Comparison of ENCODE assay signal across 33 mouse cellular contexts in the genomic region with DNA sequence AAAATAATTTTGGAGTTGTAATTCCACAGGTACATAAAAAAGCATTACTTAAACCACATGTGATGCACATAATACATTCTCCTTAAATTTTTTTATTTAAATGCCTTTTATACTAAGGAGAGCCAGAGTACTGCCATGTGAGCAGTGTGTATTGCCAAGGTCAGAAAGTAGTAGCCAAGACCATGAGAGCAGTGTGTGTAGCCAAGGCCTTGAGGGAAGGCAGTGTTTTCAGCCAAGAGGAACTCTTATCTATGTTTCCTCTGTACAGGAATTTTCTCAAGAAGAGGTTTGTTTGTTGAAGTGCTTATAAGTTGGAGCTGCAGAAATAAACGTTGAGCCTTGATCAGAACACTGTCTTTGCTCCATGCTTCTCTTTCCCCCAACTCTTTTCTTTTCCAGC. TPM values are rescaled to one million over a fixed set of nuclear protein-coding genes. Genes with fewer than 3 reads are reported as not detected.
DNase-seq lines count a peak whose midpoint lies in the region; ATAC-seq lines count a peak whose summit lies in the region.
"Had no signal": no experiment of that assay in that cellular context is flagged by ENCODE, and none has a peak within 500 bp of the region (broad histone marks: within the 10 kb centered on the region; RNA-seq: fewer than 3 reads in every experiment).

No protein-coding gene starts in this region.

- no peaks in the 10 kb centered on the region for H3K9me3 ChIP-seq in heart, embryonic 12.5 days (replicated peaks)
- H3K9me3 ChIP-seq: embryonic facial prominence, embryonic 15.5 days; hindbrain, embryonic 12.5 days; limb, embryonic 13.5 days; midbrain, embryonic 10.5 days had no signal

- no peak for ATAC-seq in heart, embryonic 12.5 days (ENCODE audit: insufficient number of reproducible peaks, low FRiP score)
- ATAC-seq: CD4-positive, CD25-positive, alpha-beta regulatory T cell, adult 4 months; forebrain, embryonic 14.5 days had no signal

- H3K4me1 ChIP-seq in heart, embryonic 12.5 days (replicated peaks) = no peaks in the 10 kb centered on the region
- H3K4me1 ChIP-seq: embryonic facial prominence, embryonic 15.5 days; hindbrain, embryonic 12.5 days; limb, embryonic 13.5 days; midbrain, embryonic 10.5 days had no signal

- H3K27me3 ChIP-seq in heart, embryonic 12.5 days (replicated peaks) = no peaks in the 10 kb centered on the region
- H3K27me3 ChIP-seq: embryonic facial prominence, embryonic 15.5 days; hindbrain, embryonic 12.5 days; limb, embryonic 13.5 days had no signal

- peak; percentile 1 to 15 for DNase-seq in heart, adult 18-20 months
- DNase-seq in ovary, postnatal 36 days (ENCODE audit: low spot score) = peak; percentile 9
- DNase-seq in ovary, postnatal 14 days (ENCODE audit: low spot score) = no peak
- DNase-seq in adrenal gland, postnatal 36 days = peak; percentile 13 to 27
- peak; percentile 69 for DNase-seq in testis, postnatal 14 days (ENCODE audit: low spot score)
- DNase-seq in retina, postnatal 1 day = no peak
- DNase-seq in cerebellum, adult 9-10 months = no peak
- DNase-seq: cerebellum, adult 8-10 months; kidney, adult 11 months; layer of hippocampus, adult 9-11 months; thymus, adult 18-20 months; thymus, postnatal 36 days had no signal

- H3K27ac ChIP-seq in heart, embryonic 12.5 days (ENCODE audit: poor library complexity, severe bottlenecking) = no peak overlapping the region
- H3K27ac ChIP-seq: embryonic facial prominence, embryonic 15.5 days; hindbrain, embryonic 12.5 days; limb, embryonic 13.5 days; liver, embryonic 14.5 days; macrophage; midbrain, embryonic 10.5 days had no signal

- no peak overlapping the region for H3K4me3 ChIP-seq in heart, embryonic 12.5 days
- H3K4me3 ChIP-seq: embryonic facial prominence, embryonic 15.5 days; hindbrain, embryonic 12.5 days; limb, embryonic 13.5 days; midbrain, embryonic 10.5 days had no signal

- whole genome bisulfite sequencing in heart, embryonic 12.5 days = 27% methylated on average over 1 of the region's 1 CpGs

- H3K4me2 ChIP-seq in heart, embryonic 12.5 days = no peak overlapping the region
- H3K4me2 ChIP-seq: embryonic facial prominence, embryonic 15.5 days; hindbrain, embryonic 12.5 days; limb, embryonic 13.5 days had no signal

- H3K9ac ChIP-seq in heart, embryonic 12.5 days = no peak overlapping the region
- H3K9ac ChIP-seq: embryonic facial prominence, embryonic 15.5 days; hindbrain, embryonic 12.5 days; limb, embryonic 13.5 days; liver, embryonic 14.5 days had no signal

- no peaks in the 10 kb centered on the region for H3K36me3 ChIP-seq in heart, embryonic 12.5 days
- H3K36me3 ChIP-seq: embryonic facial prominence, embryonic 15.5 days; hindbrain, embryonic 12.5 days; limb, embryonic 13.5 days; midbrain, embryonic 10.5 days had no signal

RNA-seq across cellular contexts. Expression of gene Vmn2r8, which starts 5.0 kb away (rescaled TPM):
- not detected for total RNA-seq in heart, adult 18-20 months (2021)
- not detected in 2 replicates for polyA plus RNA-seq in heart, embryonic 12.5 days (2016; fragmentation: Nextera tagmentation; extraction: Ambion mirVana)
- not detected for total RNA-seq in adrenal gland, postnatal 36 days (2021)
- total RNA-seq: gastrocnemius, adult 8-10 months; granulocyte monocyte progenitor cell, adult 5-6 weeks; heart, postnatal 25 days; left cerebral cortex, adult 18-20 months; left cerebral cortex, postnatal 25 days; midbrain, postnatal 0 days had no signal
- polyA plus RNA-seq: CD4-positive, CD25-positive, alpha-beta regulatory T cell, adult 4 months; embryonic facial prominence, embryonic 15.5 days; forebrain, embryonic 14.5 days; frontal cortex, adult 2 months; heart, embryonic 14.5 days; hindbrain, embryonic 12.5 days; kidney, embryonic 16.5 days; large intestine, adult 2 months; limb, embryonic 13.5 days; liver, embryonic 14.5 days; macrophage; midbrain, embryonic 10.5 days; midbrain, postnatal 0 days; neural tube, embryonic 14.5 days; spleen, adult 2 months had no signal

RNA-seq across cellular contexts. Expression of gene Tmed11, which starts 8.5 kb away (rescaled TPM):
- not detected for total RNA-seq in heart, adult 18-20 months (2021)
- polyA plus RNA-seq in heart, embryonic 12.5 days (2016; fragmentation: Nextera tagmentation; extraction: Ambion mirVana) = not detected in 2 replicates
- not detected for total RNA-seq in adrenal gland, postnatal 36 days (2021)
- total RNA-seq: gastrocnemius, adult 8-10 months; granulocyte monocyte progenitor cell, adult 5-6 weeks; heart, postnatal 25 days; left cerebral cortex, adult 18-20 months; left cerebral cortex, postnatal 25 days; midbrain, postnatal 0 days had no signal
- polyA plus RNA-seq: CD4-positive, CD25-positive, alpha-beta regulatory T cell, adult 4 months; embryonic facial prominence, embryonic 15.5 days; forebrain, embryonic 14.5 days; frontal cortex, adult 2 months; heart, embryonic 14.5 days; hindbrain, embryonic 12.5 days; kidney, embryonic 16.5 days; large intestine, adult 2 months; limb, embryonic 13.5 days; liver, embryonic 14.5 days; macrophage; midbrain, embryonic 10.5 days; midbrain, postnatal 0 days; neural tube, embryonic 14.5 days had no signal

RNA-seq across cellular contexts. Expression of gene Rnf212, which starts 28.9 kb away (rescaled TPM):
- not detected for total RNA-seq in heart, adult 18-20 months (2021)
- 0.65 and 1.2 TPM in 2 replicates for polyA plus RNA-seq in heart, embryonic 12.5 days (2016; fragmentation: Nextera tagmentation; extraction: Ambion mirVana)
- not detected for total RNA-seq in adrenal gland, postnatal 36 days (2021)
- total RNA-seq: gastrocnemius, adult 8-10 months; granulocyte monocyte progenitor cell, adult 5-6 weeks; heart, postnatal 25 days; left cerebral cortex, adult 18-20 months; left cerebral cortex, postnatal 25 days; midbrain, postnatal 0 days had no signal
- polyA plus RNA-seq: CD4-positive, CD25-positive, alpha-beta regulatory T cell, adult 4 months; embryonic facial prominence, embryonic 15.5 days; forebrain, embryonic 14.5 days; frontal cortex, adult 2 months; heart, embryonic 14.5 days; limb, embryonic 13.5 days; macrophage; midbrain, postnatal 0 days; neural tube, embryonic 14.5 days had no signal

RNA-seq across cellular contexts. Expression of gene Vmn2r9, which starts 48.8 kb away (rescaled TPM):
- not detected for total RNA-seq in heart, adult 18-20 months (2021)
- not detected in 2 replicates for polyA plus RNA-seq in heart, embryonic 12.5 days (2016; fragmentation: Nextera tagmentation; extraction: Ambion mirVana)
- not detected for total RNA-seq in adrenal gland, postnatal 36 days (2021)
- total RNA-seq: gastrocnemius, adult 8-10 months; granulocyte monocyte progenitor cell, adult 5-6 weeks; heart, postnatal 25 days; left cerebral cortex, adult 18-20 months; left cerebral cortex, postnatal 25 days; midbrain, postnatal 0 days had no signal
- polyA plus RNA-seq: embryonic facial prominence, embryonic 15.5 days; forebrain, embryonic 14.5 days; frontal cortex, adult 2 months; heart, embryonic 14.5 days; hindbrain, embryonic 12.5 days; kidney, embryonic 16.5 days; large intestine, adult 2 months; limb, embryonic 13.5 days; liver, embryonic 14.5 days; macrophage; midbrain, embryonic 10.5 days; midbrain, postnatal 0 days; neural tube, embryonic 14.5 days; spleen, adult 2 months had no signal

Comparison
In these comparisons a context has a peak if more than half of its experiments do, and no peak if none do; other contexts are left out.
1. DNase-seq: peak in heart, adult 18-20 months (2 of 2), ovary, postnatal 36 days (single experiment), adrenal gland, postnatal 36 days (2 of 2) and testis, postnatal 14 days (single experiment); none in ovary, postnatal 14 days (single experiment), retina, postnatal 1 day (single experiment) and cerebellum, adult 9-10 months (single experiment).